Mouse (Mus musculus): Measurements from ENCODE around the gene Ablim1.

Gene Ablim1

DNA sequence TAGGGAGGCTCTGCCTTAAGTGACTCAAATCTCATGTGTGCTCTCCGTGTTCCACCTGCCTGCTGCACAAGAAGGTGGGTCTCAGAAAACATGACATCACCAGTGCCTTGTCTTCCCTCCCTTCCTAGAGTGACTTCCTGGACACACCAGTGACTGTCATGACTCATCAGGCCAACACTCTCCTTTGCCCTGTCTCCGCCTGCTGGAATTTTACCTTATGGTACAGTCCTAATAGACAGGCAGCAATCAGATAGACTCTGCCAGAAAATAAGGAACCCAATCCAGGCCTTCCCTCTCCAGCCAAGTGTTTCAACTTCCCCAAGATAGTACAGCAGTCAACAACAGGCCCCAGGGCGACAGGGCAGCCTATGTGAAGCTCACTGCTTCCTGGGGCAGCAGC is 133.8 kb downstream of the Ablim1 start:
- no peak for DNase-seq

GRCm38 (mm10) chr19:57180333-57180732 is 134.4 kb downstream of the Ablim1 start:
- DNase-seq, result no peak

DNA sequence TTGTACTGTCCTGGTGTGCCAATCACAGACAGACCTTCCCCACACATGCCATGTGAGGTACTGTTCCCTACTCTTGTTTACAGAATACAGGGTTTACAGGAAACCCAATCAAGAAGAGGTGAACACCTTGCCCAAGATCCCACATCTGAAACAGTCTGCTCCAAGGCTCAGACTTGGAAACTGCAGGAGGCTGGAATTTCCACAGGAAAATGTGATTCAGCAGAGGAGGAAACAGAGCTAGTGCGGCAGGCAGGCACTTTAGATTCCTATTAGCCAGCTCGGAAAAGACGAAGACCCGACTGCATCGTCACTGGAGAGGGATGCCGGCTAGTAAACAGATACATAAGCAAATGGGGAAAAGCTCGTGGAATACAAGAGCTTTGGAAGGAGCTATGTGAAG is 135.4 kb downstream of the Ablim1 start:
- no peak for DNase-seq

DNA sequence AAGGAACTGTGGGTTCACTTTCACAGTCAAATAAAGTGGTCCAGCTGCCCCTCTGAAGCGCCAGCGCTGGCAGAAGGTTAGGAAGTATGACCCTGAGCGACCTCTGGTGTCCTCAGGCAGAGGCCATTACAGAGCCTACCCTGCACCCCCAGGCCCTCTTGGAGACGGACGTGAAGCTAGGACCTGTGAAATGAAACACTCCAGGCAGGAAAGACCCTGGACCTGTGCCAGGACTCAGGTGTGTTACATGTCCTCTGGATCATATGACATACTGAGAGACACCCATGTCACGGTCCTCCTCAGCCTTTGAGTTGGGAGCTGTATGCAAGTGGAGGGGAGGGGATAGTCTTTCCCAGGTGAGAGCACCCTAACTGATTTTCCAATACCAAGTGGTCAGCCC is 137.4 kb downstream of the Ablim1 start:
- peak; percentile 47 for DNase-seq

DNA sequence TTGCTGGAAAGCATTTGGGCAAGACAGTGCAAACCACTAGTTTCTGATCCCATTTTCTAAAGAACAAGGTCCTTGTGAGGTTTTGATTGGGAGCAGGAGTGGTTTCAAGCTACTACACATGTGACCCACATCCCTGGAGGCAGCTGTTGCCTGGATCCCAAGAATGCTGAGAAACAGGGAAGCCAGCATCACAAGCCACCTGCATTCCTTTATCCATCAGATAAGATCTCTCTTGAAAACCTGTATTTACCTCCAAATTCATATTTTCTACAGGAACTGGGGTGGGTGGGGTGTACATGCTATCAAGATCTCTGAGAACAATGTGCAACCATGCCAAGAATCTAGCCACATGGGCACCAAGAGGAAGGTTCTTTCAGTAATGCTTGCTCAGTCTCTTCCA is 139.6 kb downstream of the Ablim1 start:
- DNase-seq, result no peak

DNA sequence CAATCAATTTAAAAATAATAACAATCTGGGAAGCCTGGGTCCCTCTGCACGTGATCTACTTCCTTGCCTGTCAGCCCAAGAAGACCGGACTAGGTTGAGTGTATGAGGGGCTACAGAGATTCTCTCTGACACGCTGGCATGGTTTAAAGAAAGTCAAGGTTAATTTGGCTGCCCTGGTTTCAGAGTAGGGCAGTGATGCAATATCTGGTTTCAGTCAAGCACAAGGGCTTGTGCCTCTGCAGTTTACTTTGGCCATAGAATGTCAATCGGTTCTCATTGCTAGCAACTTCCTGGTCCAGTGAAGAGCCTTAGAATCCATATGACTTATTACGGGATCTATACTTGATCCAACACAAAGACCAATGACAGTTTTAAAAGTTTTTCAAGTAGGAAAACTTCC is 140.2 kb downstream of the Ablim1 start:
- no peak for DNase-seq

GRCm38 (mm10) chr19:57174045-57174444 is 140.7 kb downstream of the Ablim1 start:
- no peak for DNase-seq

GRCm38 (mm10) chr19:57172321-57172720 is 142.4 kb downstream of the Ablim1 start:
- DNase-seq, result no peak

DNA sequence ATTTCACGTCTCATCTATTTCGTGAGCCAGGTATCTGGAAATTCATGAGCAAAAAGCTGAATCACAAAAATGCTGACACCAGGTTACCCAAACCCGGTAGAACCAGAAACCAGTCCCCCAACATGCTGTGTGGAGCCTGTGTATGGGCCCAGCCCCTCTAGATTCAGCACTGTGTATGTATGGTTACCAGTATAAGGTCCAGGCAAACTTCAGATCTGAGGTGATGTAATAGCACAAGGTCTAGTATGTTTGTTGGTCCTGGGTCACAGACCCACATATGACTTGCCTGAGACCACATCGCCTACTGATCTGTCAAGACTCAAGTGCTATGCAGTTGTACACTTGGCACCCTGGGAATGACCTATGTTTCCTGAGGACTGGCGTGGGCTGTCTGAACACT is 143.8 kb downstream of the Ablim1 start:
- no peak for DNase-seq

DNA sequence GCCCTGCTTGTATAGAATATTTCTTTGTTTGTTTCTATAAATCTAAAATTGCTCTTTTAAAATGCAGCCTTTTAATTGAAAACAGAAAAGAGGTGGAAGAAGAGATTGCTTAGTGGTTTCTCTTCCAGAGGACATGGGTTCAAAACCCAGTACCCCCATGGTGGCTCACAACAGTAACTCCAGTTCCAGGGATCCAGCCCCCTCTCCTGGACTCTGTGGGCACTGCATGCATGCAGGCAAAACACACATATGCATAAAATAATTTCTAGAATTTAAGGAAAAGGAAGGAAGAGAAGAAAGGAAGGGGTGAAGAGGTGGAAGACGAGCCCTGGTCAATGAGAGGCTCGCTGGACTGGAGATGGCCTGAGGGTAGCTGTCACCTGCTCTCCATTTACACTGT is 145.2 kb downstream of the Ablim1 start:
- no peak for DNase-seq

- no peak for DNase-seq
Observed at GRCm38 (mm10) chr19:57167721-57168120, 147.0 kb downstream of the Ablim1 start.

GRCm38 (mm10) chr19:57164882-57165281 is 149.8 kb downstream of the Ablim1 start:
- DNase-seq, result no peak

DNA sequence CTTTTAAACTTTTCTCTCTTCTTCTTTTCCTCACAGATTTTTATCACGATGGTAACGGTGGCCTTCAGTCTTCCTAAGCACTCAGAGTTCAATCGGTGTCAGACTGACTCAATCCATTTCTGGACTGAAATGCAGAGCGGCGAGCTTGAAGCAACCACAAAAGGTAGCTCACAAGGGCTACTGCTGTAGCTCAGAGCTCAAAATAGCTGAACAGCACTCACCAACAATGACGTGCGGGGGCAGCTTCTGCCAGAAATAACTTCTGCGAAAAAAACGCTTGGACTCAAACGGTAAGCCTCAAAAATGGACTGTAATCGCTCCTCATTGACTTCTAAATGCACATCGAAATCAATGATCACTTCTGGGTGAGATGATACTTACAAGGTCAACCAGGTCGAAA is 151.4 kb downstream of the Ablim1 start:
- DNase-seq, result no peak

DNA sequence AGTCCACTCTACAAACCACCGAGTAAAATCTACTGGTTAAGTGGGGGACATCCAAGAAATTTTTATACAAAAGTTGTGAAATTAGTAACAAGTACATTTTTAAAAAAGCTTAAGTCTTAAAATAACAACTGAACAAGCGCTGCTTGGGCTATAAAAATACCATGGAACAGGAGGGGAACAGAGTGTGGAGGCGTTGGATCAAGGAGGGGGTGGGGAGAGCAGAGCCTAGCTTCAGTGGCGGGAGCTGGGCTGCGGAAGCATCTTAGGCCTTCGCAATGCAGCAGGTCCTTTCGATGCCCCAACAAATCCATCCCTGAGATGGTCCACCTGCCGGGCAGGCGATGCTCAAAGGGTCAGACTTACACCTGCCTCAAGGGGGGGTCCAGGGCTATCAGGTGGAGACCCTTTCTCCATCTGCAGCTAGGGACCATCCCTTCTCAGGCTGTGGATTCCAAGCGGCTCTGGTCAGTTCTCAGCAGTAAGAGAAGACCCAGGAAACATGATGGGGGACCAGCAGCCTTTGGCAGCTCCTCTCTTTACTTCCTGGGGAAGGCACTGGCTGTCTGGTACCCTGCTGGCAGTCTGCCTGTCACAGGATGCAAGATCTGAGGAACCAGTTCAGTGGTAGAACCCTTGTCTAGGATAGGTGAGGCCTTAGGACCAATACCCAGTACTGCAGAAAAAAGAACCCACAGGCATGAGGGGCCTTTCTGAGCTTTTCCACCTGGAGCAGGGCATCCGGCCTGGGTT is 152.6 kb downstream of the Ablim1 start:
- no peak for DNase-seq

DNA sequence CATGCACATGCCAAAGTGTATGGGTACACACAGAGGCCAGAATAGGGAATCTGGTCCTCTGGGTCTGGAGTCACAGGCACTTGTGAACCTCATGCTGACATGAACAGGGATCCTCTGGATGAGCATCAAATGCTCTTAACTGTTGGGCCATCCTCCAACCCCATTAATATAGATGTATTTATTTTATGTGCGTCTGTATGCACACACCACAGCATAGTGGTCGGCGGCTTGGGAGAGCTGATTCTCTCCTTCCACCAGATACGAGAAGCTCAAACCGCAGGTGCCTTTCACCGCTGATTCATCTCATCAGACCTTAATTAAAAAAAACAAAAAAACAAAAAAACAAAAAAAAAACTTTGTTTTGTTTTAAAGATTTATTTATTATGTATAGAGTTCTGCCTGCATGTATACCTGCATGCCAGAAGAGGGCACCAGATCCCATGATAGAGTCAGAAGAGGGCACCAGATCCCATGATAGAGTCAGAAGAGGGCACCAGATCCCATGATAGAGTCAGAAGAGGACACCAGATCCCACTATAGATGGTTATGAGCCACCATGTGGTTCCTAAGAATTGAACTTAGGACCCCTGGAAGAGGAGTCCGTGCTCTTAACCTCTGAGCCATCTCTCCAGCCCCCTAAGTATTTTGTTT is 153.6 kb downstream of the Ablim1 start:
- DNase-seq, result peak; percentile 73

DNA sequence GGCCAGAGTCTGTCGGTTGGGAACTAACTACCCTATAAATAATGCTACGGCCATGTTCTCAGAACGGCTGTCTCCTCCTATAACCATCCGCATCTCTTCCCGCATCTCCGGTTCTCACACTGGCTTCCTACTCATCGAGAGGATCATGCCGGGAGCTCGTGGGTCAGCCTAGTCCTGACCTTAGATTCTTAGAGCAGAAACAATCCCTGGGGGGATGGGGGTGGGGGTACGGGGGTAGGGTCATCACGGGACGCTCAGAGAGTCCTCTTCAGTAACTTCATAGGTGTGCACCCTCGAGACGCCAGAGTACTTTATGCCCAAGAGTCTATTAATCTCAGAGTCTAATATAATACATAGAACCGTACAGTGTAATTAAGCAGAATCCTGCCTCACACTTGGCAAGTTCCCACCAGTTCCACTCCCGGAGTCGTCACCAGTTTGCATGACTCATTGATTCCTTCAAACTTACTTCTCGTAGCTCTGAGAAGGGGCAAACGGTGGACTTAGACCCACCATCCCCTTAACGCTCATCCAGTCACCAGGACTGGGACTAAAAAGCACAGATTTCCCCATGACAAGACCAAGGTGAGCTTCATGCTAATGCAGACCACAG is 156.9 kb downstream of the Ablim1 start:
- DNase-seq, result no peak

DNA sequence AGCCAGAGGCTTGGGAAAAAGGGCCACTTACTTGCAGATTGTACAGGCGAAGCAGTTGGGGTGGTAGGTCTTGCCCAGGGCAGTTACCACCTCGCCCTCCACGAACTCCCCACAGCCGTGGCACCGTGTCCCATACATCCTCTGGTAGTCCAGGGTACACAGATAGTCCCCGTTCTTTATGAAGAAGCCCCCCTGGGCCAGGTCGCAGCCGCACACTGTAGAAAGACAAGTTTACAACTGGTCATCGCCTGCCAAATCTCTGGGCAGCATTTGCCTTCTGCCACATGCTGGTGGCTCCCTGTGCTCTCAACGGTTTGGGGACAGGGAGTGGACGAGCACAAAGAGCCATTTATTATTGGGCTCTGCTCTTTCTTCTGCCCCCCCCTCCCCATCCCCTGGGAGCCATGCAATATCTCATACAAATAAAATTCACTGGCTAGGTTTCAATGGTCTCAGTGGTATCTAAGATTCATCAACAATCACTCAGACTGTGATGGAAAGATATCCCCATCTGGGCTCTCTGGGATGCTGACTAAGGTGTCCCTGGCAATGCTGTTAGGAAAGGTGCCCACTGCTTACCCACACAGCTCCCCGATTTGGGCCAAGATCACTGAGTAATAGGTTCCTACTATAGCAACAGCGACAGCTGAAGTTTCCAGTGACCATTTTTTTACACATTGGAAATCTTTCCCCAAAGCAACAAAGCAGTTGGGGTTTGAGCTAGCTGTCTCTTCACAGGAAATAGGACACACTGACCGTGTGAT is 159.4 kb downstream of the Ablim1 start:
- DNase-seq, result no peak

- peak; percentile 68 for DNase-seq
Observed at GRCm38 (mm10) chr19:57152357-57152756, 162.4 kb downstream of the Ablim1 start.

DNA sequence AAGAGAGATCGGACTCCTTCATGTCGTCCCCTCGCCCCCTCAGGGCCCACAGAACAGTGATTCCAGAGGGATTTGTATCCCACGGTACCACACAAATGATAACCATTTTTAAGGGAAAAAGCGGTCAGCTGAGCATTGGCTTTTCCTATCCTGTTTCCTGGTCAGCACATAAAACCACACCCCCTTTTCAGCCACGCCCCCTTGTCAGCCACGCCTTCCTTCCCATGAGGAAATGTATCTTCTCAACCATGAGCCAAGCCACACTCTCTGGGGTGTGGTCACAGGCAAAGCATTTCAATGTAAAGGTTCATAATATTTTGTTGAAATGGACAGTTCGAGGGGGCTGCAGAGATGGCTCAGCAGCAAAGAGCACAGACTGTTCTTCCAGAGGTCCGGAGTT is 163.2 kb downstream of the Ablim1 start:
- DNase-seq, result no peak

DNA sequence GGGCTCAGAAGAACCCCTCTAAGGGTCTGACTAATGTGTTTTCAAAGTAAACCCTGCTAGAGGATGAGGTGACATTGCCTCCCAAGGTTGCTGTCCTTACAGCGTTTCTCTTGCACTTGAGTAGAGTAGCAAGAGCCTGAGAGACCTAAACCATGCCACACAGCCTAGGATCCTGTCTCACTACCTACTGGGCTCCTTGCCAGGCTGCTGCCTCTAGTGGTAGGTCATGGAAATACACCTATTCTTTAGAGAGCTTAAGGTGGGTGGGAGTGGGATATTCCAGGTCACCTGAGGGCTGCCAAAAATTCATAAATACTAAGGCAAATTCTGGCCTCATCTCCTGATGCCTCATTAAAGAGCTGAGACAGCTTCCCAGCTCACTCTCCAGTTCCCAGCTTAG is 164.4 kb downstream of the Ablim1 start:
- peak; percentile 74 for DNase-seq

DNA sequence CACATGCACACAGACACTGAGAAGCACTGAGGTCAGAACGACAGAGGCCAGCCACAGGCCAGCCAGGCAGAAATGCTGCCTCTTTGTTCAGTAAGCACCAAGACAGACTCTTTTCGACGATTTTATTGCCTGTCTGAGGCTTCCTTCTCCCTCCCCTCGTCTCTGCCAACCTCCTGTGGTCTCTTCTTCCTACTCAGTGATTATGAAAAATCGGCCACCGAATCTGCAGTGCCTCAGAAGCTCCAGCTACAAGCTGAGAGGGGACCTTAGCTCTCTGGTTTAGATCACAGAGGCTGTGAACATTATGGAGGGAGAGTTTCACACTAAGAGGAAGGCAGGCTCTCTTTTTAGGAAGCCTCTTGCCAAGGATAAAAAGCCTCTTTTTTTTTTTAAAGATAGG is 167.0 kb downstream of the Ablim1 start:
- no peak for DNase-seq

GRCm38 (mm10) chr19:57146936-57147335 is 167.8 kb downstream of the Ablim1 start:
- no peak for DNase-seq

GRCm38 (mm10) chr19:57143646-57144045 is 171.1 kb downstream of the Ablim1 start:
- no peak for DNase-seq

Measured in kidney, postnatal 10 days (tissue).